Comparison of ENCODE assay signal across 9 mouse cellular contexts in genomic region chr1:153091438-153092236, GRCm38 (mm10).
DNase-seq lines count a peak whose midpoint lies in the region; ATAC-seq lines count a peak whose summit lies in the region.
"Had no signal": no experiment of that assay in that cellular context is flagged by ENCODE, and none has a peak within 500 bp of the region (broad histone marks: within the 10 kb centered on the region; RNA-seq: fewer than 3 reads in every experiment).

No protein-coding gene starts in this region.

- no peak overlapping the region for H3K9ac ChIP-seq in midbrain, embryonic 13.5 days (replicated peaks)
- H3K9ac ChIP-seq in intestine, embryonic 16.5 days (ENCODE audit: low read depth, low read length): no peak overlapping the region
- H3K9ac ChIP-seq: limb, embryonic 12.5 days had no signal

- no peaks in the 10 kb centered on the region for H3K9me3 ChIP-seq in midbrain, embryonic 10.5 days (replicated peaks)
- no peaks in the 10 kb centered on the region for H3K9me3 ChIP-seq in midbrain, embryonic 13.5 days
- no peaks in the 10 kb centered on the region for H3K9me3 ChIP-seq in intestine, embryonic 16.5 days (ENCODE audit: control insufficient read depth, low read length)
- H3K9me3 ChIP-seq: limb, embryonic 12.5 days had no signal

- H3K4me2 ChIP-seq in midbrain, embryonic 13.5 days (replicated peaks): no peak overlapping the region
- H3K4me2 ChIP-seq in intestine, embryonic 16.5 days (ENCODE audit: low read depth, low read length): no peak overlapping the region
- H3K4me2 ChIP-seq: limb, embryonic 12.5 days had no signal

- peaks cover 29% of the 10 kb centered on the region for H3K27me3 ChIP-seq in midbrain, embryonic 10.5 days (ENCODE audit: low read depth, poor library complexity, severe bottlenecking)
- peaks cover 28% of the 10 kb centered on the region for H3K27me3 ChIP-seq in midbrain, embryonic 13.5 days
- no peaks in the 10 kb centered on the region for H3K27me3 ChIP-seq in intestine, embryonic 16.5 days (replicated peaks; ENCODE audit: control insufficient read depth, insufficient read depth, low read length)
- H3K27me3 ChIP-seq: limb, embryonic 12.5 days had no signal

- no peak; the same call in 1 of the 2 replicates for ATAC-seq in midbrain, embryonic 13.5 days
- ATAC-seq in intestine, embryonic 16.5 days: peak; percentile 49; the same call in 1 of the 2 replicates

- no peak for DNase-seq in midbrain, embryonic 10.5 days (ENCODE audit: low spot score)
- DNase-seq in gastrocnemius, postnatal 25 days: peak; percentile 74
- peak; percentile 87 for DNase-seq in lung, postnatal 25 days (ENCODE audit: low spot score)
- no peak for DNase-seq in adrenal gland, adult 2 months
- no peak for DNase-seq in spleen, postnatal 4 days (ENCODE audit: low spot score in 2 of 2)
- DNase-seq in thymus, postnatal 14 days: no peak

- no peaks in the 10 kb centered on the region for H3K36me3 ChIP-seq in midbrain, embryonic 10.5 days
- H3K36me3 ChIP-seq in midbrain, embryonic 13.5 days: peaks cover 24% of the 10 kb centered on the region; the same call in 1 of the 2 replicates
- H3K36me3 ChIP-seq in intestine, embryonic 16.5 days (ENCODE audit: control insufficient read depth, insufficient read depth, low read length): no peaks in the 10 kb centered on the region
- H3K36me3 ChIP-seq: limb, embryonic 12.5 days had no signal

- peaks cover 42% of the 10 kb centered on the region for H3K4me1 ChIP-seq in midbrain, embryonic 10.5 days
- H3K4me1 ChIP-seq in midbrain, embryonic 13.5 days (replicated peaks): peaks cover 8% of the 10 kb centered on the region; the same call in 1 of the 2 replicates
- peaks cover 5% of the 10 kb centered on the region for H3K4me1 ChIP-seq in intestine, embryonic 16.5 days (ENCODE audit: control insufficient read depth, insufficient read depth, low read length)

- H3K27ac ChIP-seq in midbrain, embryonic 10.5 days (replicated peaks): peak overlapping the region; percentile 70
- no peak overlapping the region for H3K27ac ChIP-seq in midbrain, embryonic 13.5 days
- no peak overlapping the region for H3K27ac ChIP-seq in intestine, embryonic 16.5 days (ENCODE audit: low read length)
- H3K27ac ChIP-seq: limb, embryonic 12.5 days had no signal

- WGBS in midbrain, embryonic 10.5 days: 37% methylated on average over 9 of the region's 9 CpGs
- 36% methylated on average over 9 of the region's 9 CpGs for WGBS in midbrain, embryonic 13.5 days
- 34% methylated on average over 9 of the region's 9 CpGs for WGBS in intestine, embryonic 16.5 days

- no peak overlapping the region for H3K4me3 ChIP-seq in midbrain, embryonic 10.5 days
- no peak overlapping the region for H3K4me3 ChIP-seq in midbrain, embryonic 13.5 days (replicated peaks)
- no peak overlapping the region for H3K4me3 ChIP-seq in intestine, embryonic 16.5 days (ENCODE audit: low read length)
- H3K4me3 ChIP-seq: limb, embryonic 12.5 days had no signal

Comparison
In these comparisons a context has a peak if more than half of its experiments do, and no peak if none do; other contexts are left out.
1. DNase-seq: peak in gastrocnemius, postnatal 25 days (single experiment) and lung, postnatal 25 days (single experiment); none in midbrain, embryonic 10.5 days (single experiment), adrenal gland, adult 2 months (single experiment), spleen, postnatal 4 days (0 of 2) and thymus, postnatal 14 days (single experiment).